Mouse (Mus musculus) B cell, adult 2 months (primary cell): Measurements from ENCODE around the gene Fkbp3.

Experiments
- DNase-seq, 2 experiments: peaks; one replicate each; pipeline ENCODE4 v3.0.0; 2022

Fkbp3 gene

DNA sequence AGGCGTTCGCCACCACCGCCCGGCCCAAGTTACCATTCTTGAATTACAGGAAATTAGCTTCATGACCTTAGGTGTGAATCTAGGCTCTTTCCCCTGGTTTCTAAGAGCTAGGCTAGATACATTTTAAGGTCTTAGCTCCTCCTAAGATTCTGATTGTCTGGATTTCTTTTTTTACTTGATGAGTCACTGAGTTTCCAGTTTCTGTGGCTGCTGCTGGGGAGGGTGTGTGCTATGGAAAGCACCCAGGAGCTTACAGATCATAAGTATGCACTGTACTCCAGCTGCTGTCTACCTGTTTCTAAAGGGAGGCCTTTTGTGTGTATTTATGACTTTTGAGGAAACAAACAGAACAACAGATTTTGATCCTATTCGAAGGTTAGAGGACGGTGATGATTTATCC lies 51.0 kb downstream of the Fkbp3 start:
- DNase-seq, result no peak
